Mouse (Mus musculus) testis, adult 2 months (tissue): ENCODE data around the gene Zbed6.

Experiments used
- CTCF ChIP-seq: fragments of 200-500 bp; IDR thresholded peaks from 2 replicates; pipeline ENCODE4 v1.5.1; 2012; ENCODE audit warnings: low read depth, mild to moderate bottlenecking, inconsistent platforms, low read length, moderate library complexity; ENCODE audit not compliant: control insufficient read depth, insufficient read depth, insufficient replicate concordance
- POLR2A ChIP-seq: fragments of 200-500 bp; IDR thresholded peaks from 2 replicates; pipeline ENCODE4 v1.6.1; 2012; ENCODE audit warnings: low read depth, mild to moderate bottlenecking, inconsistent platforms, low read length, moderate library complexity; ENCODE audit not compliant: control insufficient read depth

GRCm38 (mm10) chr1:133663427-133663826, 2.7 kb upstream of the Zbed6 start:
- no peak for TF ChIP-seq CTCF
- no peak for TF ChIP-seq POLR2A
